Mouse (Mus musculus) megakaryocyte, embryonic 14.5 days (primary cell): ENCODE measurements around the gene Faxc.

Experiments
- FLI1 ChIP-seq: IDR thresholded peaks from 2 replicates; pipeline ENCODE4 v1.6.1; 2012; ENCODE audit warnings: low read length, inconsistent platforms, mixed read lengths
- GATA1 ChIP-seq: IDR thresholded peaks from 3 replicates; pipeline ENCODE4 v1.6.1; 2012; ENCODE audit warnings: mixed read lengths, low read length, inconsistent platforms, borderline replicate concordance

DNA sequence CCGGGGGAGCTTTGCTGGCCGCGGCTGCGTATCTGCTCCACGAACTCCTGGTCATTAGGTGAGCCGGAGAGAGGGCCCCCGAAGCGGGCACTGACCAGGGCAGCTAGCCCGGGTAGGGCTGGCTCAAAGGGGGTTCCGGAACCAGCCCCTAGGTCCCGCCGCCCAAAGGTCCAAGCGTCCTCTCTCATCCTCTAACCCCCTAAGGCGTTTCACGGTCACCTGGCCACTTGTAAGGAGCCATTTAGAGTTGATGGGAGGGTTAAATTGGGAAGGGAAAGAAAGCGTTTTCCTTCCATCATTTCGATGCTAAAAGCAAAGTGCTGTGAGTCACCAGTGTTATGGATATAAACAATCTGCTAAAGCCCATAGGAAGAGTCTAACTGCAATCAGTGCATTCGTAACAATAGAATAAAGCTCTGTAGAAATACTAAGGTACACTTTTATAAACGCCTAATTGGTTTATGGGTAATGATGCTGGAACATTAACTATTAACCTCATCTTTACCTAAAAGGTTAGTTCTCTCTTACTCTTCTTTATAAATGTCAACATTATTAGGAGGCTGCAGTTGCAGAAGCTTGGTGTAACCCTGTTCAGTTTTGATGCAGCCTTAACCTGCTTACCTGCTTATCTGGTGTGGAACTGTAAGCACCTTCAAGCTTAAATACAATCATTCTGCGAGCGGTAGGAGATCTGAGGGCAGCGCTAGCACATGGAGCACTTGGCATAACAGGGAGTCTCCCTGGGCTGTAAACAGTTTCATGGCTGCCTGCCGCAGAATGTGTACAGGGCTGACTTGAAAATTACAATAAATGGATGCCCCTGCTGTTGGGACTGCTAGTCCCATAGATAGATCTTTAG is 872 bp downstream of the Faxc start:
- TF ChIP-seq GATA1: no peak
- no peak for TF ChIP-seq FLI1
